17 mouse cellular contexts compared by ENCODE assay signal in genomic region chr1:184724551-184725317, GRCm38 (mm10). TPM values are rescaled to one million over a fixed set of nuclear protein-coding genes. Genes with fewer than 3 reads are reported as not detected.
DNase-seq lines count a peak whose midpoint lies in the region; ATAC-seq and TF ChIP-seq lines count a peak whose summit lies in the region.
"Had no signal": no experiment of that assay in that cellular context is flagged by ENCODE, and none has a peak within 500 bp of the region (broad histone marks: within the 10 kb centered on the region; RNA-seq: fewer than 3 reads in every experiment).

No protein-coding gene starts in this region.

- H3K4me1 ChIP-seq in hindbrain, embryonic 11.5 days (replicated peaks; ENCODE audit: control insufficient read depth, insufficient read depth, low read length) = peaks cover 8% of the 10 kb centered on the region; the same call in 1 of the 2 replicates
- H3K4me1 ChIP-seq in hindbrain, embryonic 16.5 days (ENCODE audit: control insufficient read depth, insufficient read depth, low read depth, low read length) = peaks cover 9% of the 10 kb centered on the region
- H3K4me1 ChIP-seq in E14TG2a.4 (replicated peaks; ENCODE audit: low read depth, low read length) = peaks cover 49% of the 10 kb centered on the region
- peaks cover 27% of the 10 kb centered on the region for H3K4me1 ChIP-seq in embryonic facial prominence, embryonic 13.5 days
- H3K4me1 ChIP-seq in limb, embryonic 11.5 days (ENCODE audit: control insufficient read depth, insufficient read depth, low read length) = peaks cover 6% of the 10 kb centered on the region; the same call in 1 of the 2 replicates
- peaks cover 3% of the 10 kb centered on the region; the same call in 1 of the 2 replicates for H3K4me1 ChIP-seq in cerebellum, adult 2 months (ENCODE audit: control insufficient read depth, insufficient read depth, low read length)

- H3K9ac ChIP-seq in hindbrain, embryonic 11.5 days (ENCODE audit: low read depth, low read length) = no peak overlapping the region
- no peak overlapping the region for H3K9ac ChIP-seq in hindbrain, embryonic 16.5 days (ENCODE audit: low read depth, low read length)
- H3K9ac ChIP-seq in embryonic facial prominence, embryonic 13.5 days = no peak overlapping the region
- H3K9ac ChIP-seq in limb, embryonic 11.5 days (ENCODE audit: low read length) = no peak overlapping the region
- H3K9ac ChIP-seq: lung, embryonic 14.5 days; midbrain, embryonic 12.5 days; stomach, embryonic 15.5 days had no signal

- no peak; the same call in 1 of the 2 replicates for ATAC-seq in hindbrain, embryonic 11.5 days (ENCODE audit: low FRiP score)
- no peak for ATAC-seq in hindbrain, embryonic 16.5 days
- no peak for ATAC-seq in embryonic facial prominence, embryonic 13.5 days (ENCODE audit: insufficient number of reproducible peaks, insufficient read depth, low FRiP score, low TSS enrichment, low read depth)
- no peak for ATAC-seq in limb, embryonic 11.5 days (ENCODE audit: insufficient number of reproducible peaks, low FRiP score, low TSS enrichment, low read depth)

- peaks cover 95% of the 10 kb centered on the region for H3K27me3 ChIP-seq in hindbrain, embryonic 11.5 days (ENCODE audit: control insufficient read depth, insufficient read depth, low read length)
- peaks cover 79% of the 10 kb centered on the region for H3K27me3 ChIP-seq in hindbrain, embryonic 16.5 days (replicated peaks; ENCODE audit: control insufficient read depth, insufficient read depth, low read length)
- H3K27me3 ChIP-seq in E14TG2a.4 (ENCODE audit: insufficient read depth, low read length) = peaks cover 100% of the 10 kb centered on the region
- H3K27me3 ChIP-seq in embryonic facial prominence, embryonic 13.5 days = peaks cover 100% of the 10 kb centered on the region
- H3K27me3 ChIP-seq in limb, embryonic 11.5 days (ENCODE audit: control insufficient read depth, insufficient read depth, low read length) = peaks cover 97% of the 10 kb centered on the region
- peaks cover 17% of the 10 kb centered on the region for H3K27me3 ChIP-seq in cerebellum, adult 2 months (ENCODE audit: control insufficient read depth, insufficient read depth, low read length)

- H3K36me3 ChIP-seq in hindbrain, embryonic 11.5 days (ENCODE audit: control insufficient read depth, insufficient read depth, low read length) = no peaks in the 10 kb centered on the region
- no peaks in the 10 kb centered on the region for H3K36me3 ChIP-seq in hindbrain, embryonic 16.5 days (ENCODE audit: control insufficient read depth, insufficient read depth, low read length)
- no peaks in the 10 kb centered on the region for H3K36me3 ChIP-seq in E14TG2a.4 (ENCODE audit: insufficient read depth, low read length)
- H3K36me3 ChIP-seq in embryonic facial prominence, embryonic 13.5 days = no peaks in the 10 kb centered on the region
- no peaks in the 10 kb centered on the region for H3K36me3 ChIP-seq in limb, embryonic 11.5 days (ENCODE audit: control insufficient read depth, insufficient read depth, low read length)
- H3K36me3 ChIP-seq: midbrain, embryonic 12.5 days; stomach, embryonic 15.5 days had no signal

- no peak overlapping the region for H3K4me3 ChIP-seq in hindbrain, embryonic 11.5 days (ENCODE audit: low read depth, low read length)
- no peak overlapping the region for H3K4me3 ChIP-seq in hindbrain, embryonic 16.5 days (ENCODE audit: low read length)
- H3K4me3 ChIP-seq in E14TG2a.4 (replicated peaks; ENCODE audit: low read length) = peak overlapping the region; percentile 23; the same call in 1 of the 2 replicates
- H3K4me3 ChIP-seq in embryonic facial prominence, embryonic 13.5 days = no peak overlapping the region
- H3K4me3 ChIP-seq in limb, embryonic 11.5 days (ENCODE audit: low read depth, low read length) = no peak overlapping the region
- H3K4me3 ChIP-seq in cerebellum, adult 2 months (replicated peaks; ENCODE audit: insufficient read depth, low read depth, low read length) = no peak overlapping the region
- H3K4me3 ChIP-seq: midbrain, embryonic 12.5 days; myocyte; stomach, embryonic 15.5 days had no signal

- TF ChIP-seq POLR2A in cerebellum, adult 2 months (IDR thresholded peaks at IDR 0.05; ENCODE audit: borderline replicate concordance, insufficient read depth, low read length) = no peak

- no peaks in the 10 kb centered on the region for H3K9me3 ChIP-seq in hindbrain, embryonic 11.5 days (ENCODE audit: control insufficient read depth, low read length)
- H3K9me3 ChIP-seq in hindbrain, embryonic 16.5 days (ENCODE audit: control insufficient read depth, low read length) = no peaks in the 10 kb centered on the region
- peaks cover 5% of the 10 kb centered on the region; the same call in 1 of the 2 replicates for H3K9me3 ChIP-seq in E14TG2a.4 (ENCODE audit: low read length)
- no peaks in the 10 kb centered on the region for H3K9me3 ChIP-seq in embryonic facial prominence, embryonic 13.5 days
- H3K9me3 ChIP-seq in limb, embryonic 11.5 days (ENCODE audit: control insufficient read depth, low read length) = no peaks in the 10 kb centered on the region
- H3K9me3 ChIP-seq: midbrain, embryonic 12.5 days; stomach, embryonic 15.5 days had no signal

- WGBS in hindbrain, embryonic 11.5 days = 1% methylated on average over 23 of the region's 23 CpGs
- WGBS in hindbrain, embryonic 16.5 days = 4% methylated on average over 23 of the region's 23 CpGs
- 3% methylated on average over 23 of the region's 23 CpGs for WGBS in embryonic facial prominence, embryonic 13.5 days
- WGBS in limb, embryonic 11.5 days = 1% methylated on average over 23 of the region's 23 CpGs
- 4% methylated on average over 23 of the region's 23 CpGs for WGBS in cerebellum, adult 2 months

- H3K4me2 ChIP-seq in hindbrain, embryonic 11.5 days (replicated peaks; ENCODE audit: low read depth, low read length) = no peak overlapping the region
- no peak overlapping the region for H3K4me2 ChIP-seq in hindbrain, embryonic 16.5 days (ENCODE audit: low read length)
- 0 out of 2 replicates have a peak overlapping the region, but pooled peaks have one; percentile 11 for H3K4me2 ChIP-seq in embryonic facial prominence, embryonic 13.5 days
- no peak overlapping the region for H3K4me2 ChIP-seq in limb, embryonic 11.5 days (ENCODE audit: low read depth, severe bottlenecking)
- H3K4me2 ChIP-seq: lung, embryonic 14.5 days; midbrain, embryonic 12.5 days; stomach, embryonic 15.5 days had no signal

- TF ChIP-seq CTCF in E14TG2a.4 (conservative IDR thresholded peaks at IDR 0.05; ENCODE audit: low read length) = no peak
- TF ChIP-seq CTCF in cerebellum, adult 2 months (IDR thresholded peaks at IDR 0.05; ENCODE audit: borderline replicate concordance, insufficient read depth, low read depth, low read length) = no peak

- peak; percentile 51 for DNase-seq in hindbrain, embryonic 11.5 days (ENCODE audit: low spot score)
- DNase-seq in limb, embryonic 11.5 days (ENCODE audit: low spot score) = peak; percentile 51
- no peak for DNase-seq in cerebellum, adult 2 months
- DNase-seq in cerebellum, adult 8-10 months = no peak
- no peak for DNase-seq in heart, adult 9 months (ENCODE audit: low spot score in 2 of 2)
- DNase-seq: adrenal gland, postnatal 25 days; cerebellum, adult 9-10 months; gastrocnemius, postnatal 10 days; lung, embryonic 14.5 days; lung, postnatal 4 days; thymus, adult 2 months had no signal

- no peak overlapping the region for H3K27ac ChIP-seq in hindbrain, embryonic 11.5 days (ENCODE audit: low read depth, low read length)
- H3K27ac ChIP-seq in hindbrain, embryonic 16.5 days (ENCODE audit: low read depth, low read length) = no peak overlapping the region
- H3K27ac ChIP-seq in embryonic facial prominence, embryonic 13.5 days = no peak overlapping the region
- H3K27ac ChIP-seq in limb, embryonic 11.5 days (replicated peaks; ENCODE audit: low read depth, low read length) = no peak overlapping the region
- H3K27ac ChIP-seq in cerebellum, adult 2 months (ENCODE audit: insufficient read depth, low read length) = no peak overlapping the region
- H3K27ac ChIP-seq: midbrain, embryonic 12.5 days; stomach, embryonic 15.5 days had no signal

RNA-seq across cellular contexts. Expression of gene Hlx, which starts 7.7 kb away (rescaled TPM):
- polyA plus RNA-seq in hindbrain, embryonic 11.5 days (2014; fragmentation: Nextera tagmentation; extraction: Ambion mirVana) = 3.9 and 4.1 TPM in 2 replicates
- polyA plus RNA-seq in hindbrain, embryonic 16.5 days (2015; fragmentation: Nextera tagmentation; extraction: Ambion mirVana) = 2.3 and 2.4 TPM in 2 replicates
- 13.3 and 14.9 TPM in 2 replicates for polyA plus RNA-seq in embryonic facial prominence, embryonic 13.5 days (2015; fragmentation: Nextera tagmentation; extraction: Ambion mirVana)
- polyA plus RNA-seq in limb, embryonic 11.5 days (2014; fragmentation: Nextera tagmentation; extraction: Ambion mirVana) = 10.5 and 12.8 TPM in 2 replicates
- polyA plus RNA-seq in cerebellum, adult 2 months (2012; rRNA removed) = 0.60 and 1.1 TPM in 2 replicates

Comparison
In these comparisons a context has a peak if more than half of its experiments do, and no peak if none do; other contexts are left out.
1. DNase-seq: peak in hindbrain, embryonic 11.5 days (single experiment) and limb, embryonic 11.5 days (single experiment); none in cerebellum, adult 2 months (0 of 2), cerebellum, adult 8-10 months (single experiment) and heart, adult 9 months (0 of 2).